Mouse (Mus musculus): ENCODE data around the gene Nf1. TPM values are rescaled to one million over a fixed set of nuclear protein-coding genes. Genes with fewer than 3 reads are reported as not detected.
"Not testable (repeated sequence)": the region's sequence is repeated elsewhere in the genome, so short reads cannot be mapped to it uniquely, and the experiment has no call there.

Gene Nf1
- polyA plus RNA-seq (2015; fragmentation: Nextera tagmentation; extraction: Ambion mirVana): 5.9 and 6.4 TPM in 2 replicates

GRCm38 (mm10) chr11:79339234-79339807 lies at the start of gene Nf1:
TSS of gene Nf1 (plus strand) at chr11:79339693.
- H3K9me3 ChIP-seq: no peaks in the 10 kb centered on the region
- no peaks in the 10 kb centered on the region for H3K27me3 ChIP-seq
- H3K36me3 ChIP-seq: peaks cover 3% of the 10 kb centered on the region; the same call in 1 of the 2 replicates
- ATAC-seq (replicated peaks): peak; percentile 96
- H3K4me3 ChIP-seq: peak within 1 kb of the TSS; percentile 65
- H3K4me2 ChIP-seq (replicated peaks): peak within 1 kb of the TSS; percentile 69
- under 1% methylated on average over 48 of the region's 49 CpGs for WGBS
- H3K4me1 ChIP-seq: peaks cover 25% of the 10 kb centered on the region
- H3K27ac ChIP-seq (replicated peaks): peak within 1 kb of the TSS; percentile 88
- H3K9ac ChIP-seq (replicated peaks): peak within 1 kb of the TSS; percentile 82

GRCm38 (mm10) chr11:79290473-79290872 lies 49.0 kb upstream of the Nf1 start:
- Histone ChIP-seq H3K36me3 (no peaks in the 10 kb centered on the region), H3K9me3 (no peaks in the 10 kb centered on the region), H3K27me3 (no peaks in the 10 kb centered on the region), H3K27ac (replicated peaks) (no peak overlapping the region), H3K4me1 (no peaks in the 10 kb centered on the region), H3K4me2 (replicated peaks) (no peak overlapping the region), H3K4me3 (no peak overlapping the region), H3K9ac (replicated peaks) (no peak overlapping the region)
- WGBS: 62% methylated on average over 2 of the region's 2 CpGs
- ATAC-seq (replicated peaks): no peak

GRCm38 (mm10) chr11:79291651-79292050 lies 47.8 kb upstream of the Nf1 start:
- Histone ChIP-seq H3K9ac (replicated peaks) (no peak overlapping the region), H3K9me3 (no peaks in the 10 kb centered on the region), H3K4me2 (replicated peaks) (no peak overlapping the region), H3K4me3 (no peak overlapping the region), H3K27me3 (no peaks in the 10 kb centered on the region), H3K4me1 (no peaks in the 10 kb centered on the region), H3K36me3 (no peaks in the 10 kb centered on the region), H3K27ac (replicated peaks) (no peak overlapping the region)
- no peak for ATAC-seq (replicated peaks)
- 75% methylated on average over 5 of the region's 5 CpGs for WGBS

- Histone ChIP-seq H3K4me1 (no peaks in the 10 kb centered on the region), H3K9ac (replicated peaks) (no peak overlapping the region), H3K4me3 (no peak overlapping the region), H3K36me3 (no peaks in the 10 kb centered on the region), H3K4me2 (replicated peaks) (no peak overlapping the region), H3K27me3 (no peaks in the 10 kb centered on the region), H3K27ac (replicated peaks) (no peak overlapping the region), H3K9me3 (no peaks in the 10 kb centered on the region)
- ATAC-seq (replicated peaks): no peak
- 86% methylated on average over 3 of the region's 3 CpGs for WGBS
These were observed 47.4 kb upstream of the Nf1 start for GRCm38 (mm10) chr11:79292130-79292529.

GRCm38 (mm10) chr11:79293025-79293424 lies 46.5 kb upstream of the Nf1 start:
- Histone ChIP-seq H3K4me3 (no peak overlapping the region), H3K4me1 (no peaks in the 10 kb centered on the region), H3K4me2 (replicated peaks) (no peak overlapping the region), H3K9me3 (no peaks in the 10 kb centered on the region), H3K27me3 (no peaks in the 10 kb centered on the region), H3K27ac (replicated peaks) (no peak overlapping the region), H3K9ac (replicated peaks) (no peak overlapping the region), H3K36me3 (no peaks in the 10 kb centered on the region)
- no peak for ATAC-seq (replicated peaks)
- 89% methylated on average over 3 of the region's 3 CpGs for WGBS

GRCm38 (mm10) chr11:79293971-79294370 lies 45.5 kb upstream of the Nf1 start:
- H3K27ac ChIP-seq (replicated peaks): no peak overlapping the region
- H3K9ac ChIP-seq (replicated peaks): no peak overlapping the region
- H3K9me3 ChIP-seq: no peaks in the 10 kb centered on the region
- no peaks in the 10 kb centered on the region for H3K27me3 ChIP-seq
- H3K36me3 ChIP-seq: no peaks in the 10 kb centered on the region
- ATAC-seq (replicated peaks): no peak
- H3K4me3 ChIP-seq: no peak overlapping the region
- WGBS: 50% methylated on average over 1 of the region's 1 CpGs
- no peaks in the 10 kb centered on the region for H3K4me1 ChIP-seq
- no peak overlapping the region for H3K4me2 ChIP-seq (replicated peaks)

- H3K27ac ChIP-seq (replicated peaks): no peak overlapping the region
- no peaks in the 10 kb centered on the region for H3K9me3 ChIP-seq
- H3K9ac ChIP-seq (replicated peaks): no peak overlapping the region
- H3K4me1 ChIP-seq: no peaks in the 10 kb centered on the region
- H3K4me2 ChIP-seq (replicated peaks): no peak overlapping the region
- ATAC-seq (replicated peaks): no peak
- H3K4me3 ChIP-seq: no peak overlapping the region
- WGBS: 41% methylated on average over 1 of the region's 1 CpGs
- no peaks in the 10 kb centered on the region for H3K36me3 ChIP-seq
- H3K27me3 ChIP-seq: no peaks in the 10 kb centered on the region
These were observed 43.3 kb upstream of the Nf1 start for GRCm38 (mm10) chr11:79296167-79296566.

- H3K4me2 ChIP-seq (replicated peaks): no peak within 1 kb of the TSS
- no peak within 1 kb of the TSS for H3K27ac ChIP-seq (replicated peaks)
- H3K4me3 ChIP-seq: no peak within 1 kb of the TSS
- no peak within 1 kb of the TSS for H3K9ac ChIP-seq (replicated peaks)
- H3K4me1 ChIP-seq: no peaks in the 10 kb centered on the region
- H3K27me3 ChIP-seq: no peaks in the 10 kb centered on the region
- H3K9me3 ChIP-seq: no peaks in the 10 kb centered on the region
- no peak for ATAC-seq (replicated peaks)
- 78% methylated on average over 5 of the region's 5 CpGs for WGBS
- no peaks in the 10 kb centered on the region for H3K36me3 ChIP-seq
These were observed 42.5 kb upstream of the Nf1 start, which contains the start of gene Gm9964 for GRCm38 (mm10) chr11:79296856-79297491. TSS of gene Gm9964 (minus strand) at chr11:79296906.

- Histone ChIP-seq H3K9ac (replicated peaks) (no peak overlapping the region), H3K9me3 (no peaks in the 10 kb centered on the region), H3K27me3 (no peaks in the 10 kb centered on the region), H3K27ac (replicated peaks) (no peak overlapping the region), H3K4me1 (no peaks in the 10 kb centered on the region), H3K4me2 (replicated peaks) (no peak overlapping the region), H3K36me3 (no peaks in the 10 kb centered on the region), H3K4me3 (no peak overlapping the region)
- WGBS: 88% methylated on average over 9 of the region's 9 CpGs
- ATAC-seq (replicated peaks): no peak
These were observed 39.6 kb upstream of the Nf1 start for GRCm38 (mm10) chr11:79299719-79300431.

- H3K9ac ChIP-seq (replicated peaks): no peak overlapping the region
- H3K4me2 ChIP-seq (replicated peaks): no peak overlapping the region
- peaks cover 19% of the 10 kb centered on the region for H3K4me1 ChIP-seq
- H3K36me3 ChIP-seq: no peaks in the 10 kb centered on the region
- no peaks in the 10 kb centered on the region for H3K9me3 ChIP-seq
- 82% methylated on average over 6 of the region's 6 CpGs for WGBS
- H3K27ac ChIP-seq (replicated peaks): no peak overlapping the region
- H3K4me3 ChIP-seq: no peak overlapping the region
- no peak for ATAC-seq (replicated peaks)
- no peaks in the 10 kb centered on the region for H3K27me3 ChIP-seq
These were observed 36.4 kb upstream of the Nf1 start for GRCm38 (mm10) chr11:79303109-79303508.

GRCm38 (mm10) chr11:79304245-79304644 lies 35.2 kb upstream of the Nf1 start:
- not testable (repeated sequence) for H3K27ac ChIP-seq (replicated peaks); H3K4me2 ChIP-seq (replicated peaks); H3K9ac ChIP-seq (replicated peaks); H3K9me3 ChIP-seq; H3K4me3 ChIP-seq; H3K27me3 ChIP-seq; H3K36me3 ChIP-seq; ATAC-seq (replicated peaks)
- 90% methylated on average over 4 of the region's 4 CpGs for WGBS
- peaks cover 19% of the 10 kb centered on the region for H3K4me1 ChIP-seq

GRCm38 (mm10) chr11:79305697-79306340 lies 33.7 kb upstream of the Nf1 start:
- 0 out of 2 replicates have a peak overlapping the region, but pooled peaks have one; percentile 37 for H3K27ac ChIP-seq (replicated peaks)
- H3K9me3 ChIP-seq: no peaks in the 10 kb centered on the region
- H3K4me1 ChIP-seq: peaks cover 19% of the 10 kb centered on the region
- no peak overlapping the region for H3K9ac ChIP-seq (replicated peaks)
- H3K27me3 ChIP-seq: no peaks in the 10 kb centered on the region
- no peak overlapping the region for H3K4me3 ChIP-seq
- no peak for ATAC-seq (replicated peaks)
- no peaks in the 10 kb centered on the region for H3K36me3 ChIP-seq
- WGBS: 90% methylated on average over 9 of the region's 9 CpGs
- no peak overlapping the region for H3K4me2 ChIP-seq (replicated peaks)

Measured in forebrain, embryonic 15.5 days (tissue).